12 mouse cellular contexts compared by ENCODE assay signal in the genomic region with DNA sequence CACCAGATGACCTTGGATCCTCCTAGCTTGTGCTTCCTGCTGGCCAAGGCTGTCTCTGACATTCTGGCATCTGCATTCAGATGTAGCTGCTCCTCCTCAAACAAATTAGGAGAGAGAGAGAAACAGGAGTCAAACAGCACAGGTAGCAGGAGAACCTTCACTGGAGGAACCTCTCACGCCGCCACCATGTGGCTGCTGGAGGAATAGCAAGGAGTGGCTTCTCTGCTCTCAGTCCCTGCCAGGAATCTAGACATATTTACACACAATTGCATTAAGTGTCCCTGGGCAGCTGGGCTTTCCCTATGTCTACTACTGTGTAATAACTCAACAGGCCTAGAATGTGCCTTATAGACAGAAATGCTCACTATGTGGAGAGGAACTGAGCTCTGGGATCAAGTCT. TPM values are rescaled to one million over a fixed set of nuclear protein-coding genes. Genes with fewer than 3 reads are reported as not detected.
DNase-seq lines count a peak whose midpoint lies in the region; ATAC-seq and TF ChIP-seq lines count a peak whose summit lies in the region.
"Not testable (repeated sequence)": the region's sequence is repeated elsewhere in the genome, so short reads cannot be mapped to it uniquely, and the experiment has no call there.
"Had no signal": no experiment of that assay in that cellular context is flagged by ENCODE, and none has a peak within 500 bp of the region (broad histone marks: within the 10 kb centered on the region; RNA-seq: fewer than 3 reads in every experiment).

No protein-coding gene starts in this region.

- not testable (repeated sequence) for H3K4me2 ChIP-seq in forebrain, embryonic 11.5 days (ENCODE audit: low read depth, low read length, severe bottlenecking); hindbrain, postnatal 0 days (ENCODE audit: low read depth, low read length)

- H3K79me2 ChIP-seq in MEL (ENCODE audit: control insufficient read depth, insufficient read depth, low read length, poor library complexity), result not testable (repeated sequence)

- H3K27ac ChIP-seq in MEL (ENCODE audit: control insufficient read depth, low read depth, low read length); forebrain, embryonic 11.5 days (ENCODE audit: low read depth, low read length); hindbrain, postnatal 0 days: not testable (repeated sequence)

- not testable (repeated sequence) for H3K4me3 ChIP-seq in MEL (ENCODE audit: control insufficient read depth in 1 of 2, insufficient read depth in 1 of 2, low read depth in 2 of 2, low read length in 2 of 2); forebrain, embryonic 11.5 days (ENCODE audit: low read depth, low read length); hindbrain, postnatal 0 days (ENCODE audit: low read length)

- 0% methylated on average over 2 of the region's 2 CpGs for WGBS in forebrain, embryonic 11.5 days
- WGBS in hindbrain, postnatal 0 days, result 0% methylated on average over 2 of the region's 2 CpGs

- not testable (repeated sequence) for H3K4me1 ChIP-seq in MEL (ENCODE audit: control insufficient read depth in 1 of 2, insufficient read depth in 2 of 2, low read length in 2 of 2); forebrain, embryonic 11.5 days (replicated peaks; ENCODE audit: control insufficient read depth, insufficient read depth, low read length); hindbrain, postnatal 0 days (ENCODE audit: insufficient read depth, low read length)

- DNase-seq in MEL (ENCODE audit: low read depth, low spot score), result peak; percentile 37
- DNase-seq in cerebellum, adult 18-20 months, result peak; percentile 44 to 60
- DNase-seq in forebrain, embryonic 11.5 days (ENCODE audit: low spot score), result peak; percentile 64
- DNase-seq in hindbrain, postnatal 0 days (ENCODE audit: low spot score), result peak; percentile 62
- DNase-seq in left cerebral cortex, adult 18-20 months (ENCODE audit: low spot score in 2 of 2), result peak; percentile 23 to 27
- DNase-seq in lung, postnatal 4 days, result peak; percentile 46 to 50
- peak; percentile 28 for DNase-seq in retina, postnatal 7 days (ENCODE audit: low read depth, low spot score)

- H3K27me3 ChIP-seq in MEL (ENCODE audit: control insufficient read depth in 1 of 2, insufficient read depth in 2 of 2, low read length in 2 of 2); forebrain, embryonic 11.5 days (ENCODE audit: control insufficient read depth, insufficient read depth, low read length); hindbrain, postnatal 0 days (ENCODE audit: insufficient read depth, low read length): not testable (repeated sequence)

- not testable (repeated sequence) for H3K9ac ChIP-seq in MEL (ENCODE audit: control insufficient read depth, low read depth, low read length, poor library complexity, severe bottlenecking); forebrain, embryonic 11.5 days (ENCODE audit: low read length); hindbrain, postnatal 0 days (replicated peaks; ENCODE audit: low read length)

- not testable (repeated sequence) for H3K9me3 ChIP-seq in MEL (replicated peaks; ENCODE audit: insufficient read depth, low read length); forebrain, embryonic 11.5 days (ENCODE audit: control insufficient read depth, low read length); hindbrain, postnatal 0 days (ENCODE audit: low read length)

- not testable (repeated sequence) for TF ChIP-seq EP300 in MEL (IDR thresholded peaks at IDR 0.05; ENCODE audit: low read depth in 1 of 2, low read length in 2 of 2)

- not testable (repeated sequence) for ATAC-seq in forebrain, embryonic 11.5 days (replicated peaks; ENCODE audit: low FRiP score); hindbrain, postnatal 0 days

- H3K36me3 ChIP-seq in MEL (ENCODE audit: control insufficient read depth in 1 of 2, insufficient read depth in 2 of 2, low read length in 2 of 2); forebrain, embryonic 11.5 days (ENCODE audit: control insufficient read depth, insufficient read depth, low read length); hindbrain, postnatal 0 days (ENCODE audit: insufficient read depth, low read length): not testable (repeated sequence)

- TF ChIP-seq CTCF in MEL (IDR thresholded peaks at IDR 0.05 in 2 of 3, conservative IDR thresholded peaks at IDR 0.05 in 1 of 3; ENCODE audit: control insufficient read depth in 1 of 3, insufficient read depth in 1 of 3, low read depth in 2 of 3, low read length in 3 of 3, poor library complexity in 1 of 3, severe bottlenecking in 1 of 3), result peak; percentile 45 to 83 (median 61)
- peak; percentile 78 for TF ChIP-seq CTCF in hindbrain, postnatal 0 days (IDR thresholded peaks at IDR 0.05; ENCODE audit: low read depth)

- not testable (repeated sequence) for TF ChIP-seq POLR2A in MEL (IDR thresholded peaks at IDR 0.05; ENCODE audit: control insufficient read depth in 1 of 2, insufficient read depth in 1 of 2, low read depth in 1 of 2, low read length in 2 of 2, poor library complexity in 1 of 2)

- not testable (repeated sequence) for TF ChIP-seq RAD21 in MEL (IDR thresholded peaks at IDR 0.05; ENCODE audit: low read depth, low read length)

TF ChIP-seq in MEL, 35 proteins besides CTCF, POLR2A, EP300 and RAD21:
- TF ChIP-seq SMC3 (IDR thresholded peaks at IDR 0.05; ENCODE audit: low read depth, low read length), result peak; percentile 17; the same call in 1 of the 2 replicates

RNA-seq across cellular contexts. Expression of a gene that starts 3.1 kb away (rescaled TPM):
- total RNA-seq in MEL (2012; rRNA removed), result not detected in 2 replicates
- not detected for polyA plus RNA-seq in MEL (2012; ENCODE audit: insufficient read depth in 1 of 2, insufficient read length in 2 of 2, low read depth in 1 of 2, low replicate concordance in 2 of 2, missing spikeins in 1 of 2)
- polyA plus RNA-seq in forebrain, embryonic 11.5 days (2014; fragmentation: Nextera tagmentation; extraction: Ambion mirVana), result not detected in 2 replicates
- not detected in 2 replicates for total RNA-seq in hindbrain, postnatal 0 days (2014; rRNA removed)
- not detected in 2 replicates for polyA plus RNA-seq in hindbrain, postnatal 0 days (2015; fragmentation: Nextera tagmentation; extraction: Ambion mirVana)
- not detected for total RNA-seq in left cerebral cortex, adult 18-20 months (2021)
- total RNA-seq: adrenal gland, adult 8-10 months; heart, adult 18-20 months had no signal
- polyA plus RNA-seq: large intestine, adult 2 months; limb, embryonic 15.5 days; neural tube, embryonic 12.5 days had no signal

RNA-seq across cellular contexts. Expression of a gene that starts 9.5 kb away (rescaled TPM):
- not detected in 2 replicates for total RNA-seq in MEL (2012; rRNA removed)
- polyA plus RNA-seq in MEL (2012; ENCODE audit: insufficient read depth in 1 of 2, insufficient read length in 2 of 2, low read depth in 1 of 2, low replicate concordance in 2 of 2, missing spikeins in 1 of 2), result not detected
- not detected in 2 replicates for polyA plus RNA-seq in forebrain, embryonic 11.5 days (2014; fragmentation: Nextera tagmentation; extraction: Ambion mirVana)
- not detected in 2 replicates for total RNA-seq in hindbrain, postnatal 0 days (2014; rRNA removed)
- polyA plus RNA-seq in hindbrain, postnatal 0 days (2015; fragmentation: Nextera tagmentation; extraction: Ambion mirVana), result not detected in 2 replicates
- not detected for total RNA-seq in left cerebral cortex, adult 18-20 months (2021)
- total RNA-seq: adrenal gland, adult 8-10 months; heart, adult 18-20 months had no signal
- polyA plus RNA-seq: large intestine, adult 2 months; limb, embryonic 15.5 days; neural tube, embryonic 12.5 days had no signal

RNA-seq across cellular contexts. Expression of a gene that starts 19.7 kb away (rescaled TPM):
- not detected in 2 replicates for total RNA-seq in MEL (2012; rRNA removed)
- polyA plus RNA-seq in MEL (2012; ENCODE audit: insufficient read depth in 1 of 2, insufficient read length in 2 of 2, low read depth in 1 of 2, low replicate concordance in 2 of 2, missing spikeins in 1 of 2), result not detected
- not detected in 2 replicates for polyA plus RNA-seq in forebrain, embryonic 11.5 days (2014; fragmentation: Nextera tagmentation; extraction: Ambion mirVana)
- not detected in 2 replicates for total RNA-seq in hindbrain, postnatal 0 days (2014; rRNA removed)
- not detected in 2 replicates for polyA plus RNA-seq in hindbrain, postnatal 0 days (2015; fragmentation: Nextera tagmentation; extraction: Ambion mirVana)
- not detected for total RNA-seq in left cerebral cortex, adult 18-20 months (2021)
- total RNA-seq: adrenal gland, adult 8-10 months; heart, adult 18-20 months had no signal
- polyA plus RNA-seq: large intestine, adult 2 months; limb, embryonic 15.5 days; neural tube, embryonic 12.5 days had no signal

RNA-seq across cellular contexts. Expression of a gene that starts 35.7 kb away (rescaled TPM):
- total RNA-seq in MEL (2012; rRNA removed), result not detected in 2 replicates
- polyA plus RNA-seq in MEL (2012; ENCODE audit: insufficient read depth in 1 of 2, insufficient read length in 2 of 2, low read depth in 1 of 2, low replicate concordance in 2 of 2, missing spikeins in 1 of 2), result not detected
- not detected in 2 replicates for polyA plus RNA-seq in forebrain, embryonic 11.5 days (2014; fragmentation: Nextera tagmentation; extraction: Ambion mirVana)
- total RNA-seq in hindbrain, postnatal 0 days (2014; rRNA removed), result not detected in 2 replicates
- not detected in 2 replicates for polyA plus RNA-seq in hindbrain, postnatal 0 days (2015; fragmentation: Nextera tagmentation; extraction: Ambion mirVana)
- not detected for total RNA-seq in left cerebral cortex, adult 18-20 months (2021)
- total RNA-seq: adrenal gland, adult 8-10 months; heart, adult 18-20 months had no signal
- polyA plus RNA-seq: large intestine, adult 2 months; limb, embryonic 15.5 days; neural tube, embryonic 12.5 days had no signal

RNA-seq across cellular contexts. Expression of a gene that starts 53.0 kb away (rescaled TPM):
- not detected in 2 replicates for total RNA-seq in MEL (2012; rRNA removed)
- not detected for polyA plus RNA-seq in MEL (2012; ENCODE audit: insufficient read depth in 1 of 2, insufficient read length in 2 of 2, low read depth in 1 of 2, low replicate concordance in 2 of 2, missing spikeins in 1 of 2)
- polyA plus RNA-seq in forebrain, embryonic 11.5 days (2014; fragmentation: Nextera tagmentation; extraction: Ambion mirVana), result not detected in 2 replicates
- not detected in 2 replicates for total RNA-seq in hindbrain, postnatal 0 days (2014; rRNA removed)
- polyA plus RNA-seq in hindbrain, postnatal 0 days (2015; fragmentation: Nextera tagmentation; extraction: Ambion mirVana), result not detected in 2 replicates
- total RNA-seq in left cerebral cortex, adult 18-20 months (2021), result not detected
- total RNA-seq: adrenal gland, adult 8-10 months; heart, adult 18-20 months had no signal
- polyA plus RNA-seq: large intestine, adult 2 months; limb, embryonic 15.5 days; neural tube, embryonic 12.5 days had no signal
